Mouse (Mus musculus) left cerebral cortex, adult 18-20 months (tissue): ENCODE results near the gene Ccdc63. TPM values are rescaled to one million over a fixed set of nuclear protein-coding genes. Genes with fewer than 3 reads are reported as not detected.

Experiments used
- DNase-seq, 2 experiments: peaks; one replicate each; pipeline ENCODE4 v3.0.0; 2021 to 2022; ENCODE audit warnings: low spot score in 2 of 2, mixed read lengths in 1 of 2
- total RNA-seq, 2 experiments: library from RNA; stranded (reverse); gene quantifications; 2 replicates each; pipeline ENCODE4 v1.2.3; 2021

Gene Ccdc63
- total RNA-seq, 2 experiments from 2014 or later = 0.82 to 0.84 TPM

DNA sequence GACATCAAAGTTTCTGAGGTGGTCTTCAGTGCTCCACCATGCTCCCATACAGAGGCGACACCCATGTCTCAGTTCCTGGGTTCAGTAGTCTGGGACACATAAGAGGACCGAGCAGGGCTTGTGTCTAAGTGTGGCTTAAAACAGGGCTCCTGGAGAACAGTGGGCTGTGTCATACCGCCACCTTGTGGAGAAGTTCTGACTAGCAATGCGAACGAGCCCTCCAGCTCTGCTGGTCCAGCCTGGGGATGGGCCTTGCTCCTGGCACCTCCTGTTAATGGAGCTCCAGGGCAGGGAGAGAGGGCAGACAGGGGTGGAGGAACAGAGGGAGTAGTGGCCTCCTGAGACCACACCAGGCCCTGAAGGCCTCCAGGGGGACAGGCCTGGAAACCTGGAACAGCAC, 51.7 kb downstream of the Ccdc63 start:
- peak; percentile 88 to 90 for DNase-seq

DNA sequence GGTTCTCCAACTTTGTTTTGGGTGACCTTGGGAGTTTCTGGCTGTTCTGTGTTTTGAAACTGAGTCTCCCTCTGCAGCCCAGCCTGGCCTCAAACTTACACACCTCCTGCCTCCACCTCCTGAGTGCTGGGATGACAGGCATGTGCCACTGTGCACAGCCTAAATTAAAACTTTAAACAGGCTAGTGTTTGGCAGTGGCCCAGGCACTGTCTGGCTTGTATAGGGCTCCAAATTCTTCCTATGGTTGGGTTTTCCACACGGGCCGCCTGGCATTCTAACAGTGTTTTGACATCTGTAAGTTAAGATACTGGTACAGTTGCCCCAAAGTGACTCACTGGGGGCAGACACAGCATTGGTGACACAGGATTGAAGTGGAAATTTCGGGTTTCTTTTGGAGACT, 54.5 kb downstream of the Ccdc63 start:
- DNase-seq = no peak

DNA sequence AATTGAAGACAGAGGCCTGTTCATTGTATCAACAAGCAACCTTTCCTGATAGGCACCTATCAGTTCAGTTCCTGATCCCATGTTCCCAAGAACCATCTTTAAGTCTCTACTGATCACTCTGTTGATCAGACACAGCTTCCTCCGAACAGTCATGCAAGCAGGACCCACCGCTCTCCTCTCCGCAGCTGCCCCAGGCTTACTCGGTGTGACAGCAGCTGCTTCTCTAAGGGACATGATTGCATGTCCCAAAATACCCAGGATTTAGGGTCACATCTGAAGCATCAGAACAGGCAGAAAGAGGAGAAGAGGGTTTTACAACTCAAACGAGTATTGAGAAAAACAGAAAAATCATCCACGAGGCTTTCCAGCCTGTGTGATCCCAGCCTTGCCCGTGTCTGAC, 55.3 kb downstream of the Ccdc63 start:
- DNase-seq = no peak

DNA sequence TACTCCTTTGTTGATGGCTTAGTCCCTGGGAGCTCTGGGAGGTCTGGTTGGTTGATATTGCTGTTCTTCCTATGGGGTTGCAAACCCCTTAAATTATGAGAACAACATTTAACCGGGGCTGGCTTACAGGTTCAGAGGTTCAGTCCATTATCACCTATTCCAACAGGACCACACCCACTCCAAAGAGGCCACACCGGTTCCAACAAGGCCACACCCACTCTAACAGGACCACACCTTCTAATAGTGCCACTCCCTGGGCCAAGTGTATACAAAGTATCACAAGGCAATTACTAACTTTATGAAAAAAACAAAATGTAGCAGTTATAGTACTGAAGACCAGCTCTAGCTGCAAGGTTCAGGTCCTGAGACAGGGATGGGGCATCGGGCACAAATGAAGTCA, 56.2 kb downstream of the Ccdc63 start:
- DNase-seq = no peak

DNA sequence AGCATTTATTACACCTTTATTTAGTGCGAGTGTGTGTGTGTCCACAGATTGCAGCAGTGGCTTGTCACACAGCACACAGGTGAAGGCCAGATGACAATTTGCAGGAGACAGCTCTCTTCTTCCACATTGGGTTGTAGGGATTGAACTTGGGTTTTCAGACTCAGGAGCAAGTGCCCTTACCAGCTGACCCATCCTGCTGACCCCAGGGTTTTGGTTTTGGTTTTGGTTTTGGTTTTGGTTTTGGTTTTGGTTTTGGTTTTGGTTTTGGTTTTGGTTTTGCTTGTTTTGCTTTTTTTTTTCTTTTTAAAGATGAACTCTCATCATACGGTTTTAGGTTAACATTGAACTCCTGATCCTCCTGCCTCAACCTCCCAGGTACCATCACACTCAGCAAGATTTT, 57.3 kb downstream of the Ccdc63 start:
- no peak for DNase-seq

DNA sequence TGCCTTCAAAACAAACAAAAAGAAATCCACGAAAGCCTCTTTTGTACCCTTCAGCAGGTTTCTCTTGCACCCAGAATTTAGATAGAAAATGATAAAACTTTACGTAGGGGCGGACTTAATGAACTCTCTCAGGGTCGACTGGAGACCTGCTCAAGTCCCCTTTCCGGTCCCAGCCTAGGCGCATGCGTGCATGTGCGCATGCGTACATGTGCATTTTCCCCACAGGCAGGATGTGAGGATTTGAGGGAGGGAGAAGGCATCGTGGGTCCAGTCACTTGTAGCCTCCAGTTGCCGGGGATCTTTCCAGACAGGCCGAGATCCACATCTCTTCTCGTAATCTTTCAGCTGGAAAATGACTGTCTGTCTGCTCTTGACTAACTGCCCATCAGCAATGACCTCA, 59.2 kb downstream of the Ccdc63 start:
- no peak for DNase-seq

DNA sequence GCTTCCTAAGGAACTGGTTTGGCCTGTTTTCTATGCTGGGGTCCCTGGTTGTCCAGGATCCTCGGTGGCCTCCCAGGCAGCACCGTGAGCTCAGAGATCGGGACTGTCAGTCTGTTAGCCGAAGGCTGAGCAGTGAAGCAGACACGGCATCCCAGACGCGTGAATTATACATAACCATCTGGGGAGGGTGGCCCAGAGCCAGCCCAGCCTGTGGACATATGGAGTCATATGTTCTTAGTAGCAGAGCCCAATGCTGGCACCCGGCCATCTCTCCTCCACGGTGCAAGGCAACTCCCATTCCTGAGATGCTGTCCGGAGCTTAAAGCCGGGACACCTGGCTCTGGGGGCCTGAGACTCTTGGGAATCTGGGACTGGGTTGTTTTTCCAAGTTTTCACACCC, 59.7 kb downstream of the Ccdc63 start:
- peak; percentile 82 to 84 for DNase-seq

DNA sequence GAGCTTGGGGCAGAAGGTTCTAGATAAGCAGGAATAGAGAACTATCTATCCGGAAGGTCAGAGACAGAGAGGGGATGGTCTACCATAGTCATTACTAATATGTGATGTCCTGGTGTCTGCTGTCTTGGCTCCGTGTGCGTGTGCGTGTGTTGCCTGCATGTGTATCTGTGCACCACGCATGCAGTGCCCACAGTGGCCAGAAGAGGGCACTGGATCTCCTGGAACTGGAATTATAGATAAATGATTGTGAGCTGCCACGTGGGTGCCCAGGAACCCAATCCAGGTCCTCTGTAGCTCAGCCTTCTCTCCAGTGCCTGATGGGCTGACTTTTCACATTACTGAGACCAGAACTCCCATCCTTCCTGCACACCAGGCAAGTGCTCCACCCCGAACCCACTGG, 60.8 kb downstream of the Ccdc63 start:
- DNase-seq = no peak

DNA sequence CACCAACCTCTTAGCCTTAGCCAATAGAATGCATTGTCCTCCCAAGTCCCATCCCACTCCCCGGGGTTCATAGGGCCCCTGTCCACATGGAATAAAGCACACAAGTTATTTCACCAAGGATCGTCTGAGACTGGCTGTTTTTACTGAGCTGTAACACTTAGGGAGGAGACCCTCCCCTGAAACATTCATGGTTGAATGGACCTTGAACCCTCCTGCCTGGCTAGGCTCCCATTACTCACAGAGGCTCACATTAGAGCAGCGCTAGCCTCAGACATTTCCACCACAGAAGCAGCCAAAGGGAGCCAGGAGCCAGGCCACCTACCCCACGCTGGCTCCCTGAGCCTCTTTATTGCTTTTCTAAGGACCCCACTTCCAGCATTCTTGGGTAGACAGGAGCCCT, 63.4 kb downstream of the Ccdc63 start:
- no peak for DNase-seq

DNA sequence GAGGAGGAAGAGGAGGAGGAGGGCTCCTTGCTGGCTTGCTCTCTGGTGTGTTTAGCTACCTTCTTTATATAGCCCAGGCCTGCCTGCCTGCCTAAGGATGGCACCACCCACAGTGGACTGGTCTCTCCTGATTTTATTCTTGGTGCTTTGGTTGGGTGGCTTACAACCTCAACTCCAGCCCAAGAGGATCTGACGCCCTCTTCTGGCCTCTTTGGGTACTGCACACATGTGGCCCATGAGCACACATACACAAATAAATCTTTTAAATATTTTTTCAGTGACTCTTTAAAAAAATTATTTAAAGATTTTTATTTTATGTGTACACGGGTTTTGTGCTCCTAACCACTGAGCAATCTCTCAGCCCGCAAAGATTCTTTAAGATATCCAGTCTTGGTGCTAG, 64.9 kb downstream of the Ccdc63 start:
- no peak for DNase-seq

DNA sequence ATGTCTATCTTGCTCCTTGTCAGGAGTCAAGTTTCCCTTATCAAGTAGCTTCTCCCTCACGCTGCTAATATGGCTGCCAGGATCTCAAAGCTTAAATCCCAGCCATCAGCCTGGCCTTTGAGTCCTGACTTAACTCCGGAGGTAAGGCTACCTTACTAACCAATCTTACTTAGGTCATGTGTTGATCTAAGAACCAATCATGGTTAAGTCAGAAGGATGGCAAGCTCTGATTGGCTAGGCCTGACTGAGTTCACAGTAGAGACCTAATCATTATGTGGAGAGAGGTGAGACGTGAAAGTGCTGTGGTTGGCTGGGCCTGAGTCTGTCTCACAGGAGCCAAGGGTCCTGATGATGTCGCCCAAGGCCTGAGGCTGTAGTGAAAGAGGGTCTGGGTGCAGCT, 68.6 kb downstream of the Ccdc63 start:
- no peak for DNase-seq

DNA sequence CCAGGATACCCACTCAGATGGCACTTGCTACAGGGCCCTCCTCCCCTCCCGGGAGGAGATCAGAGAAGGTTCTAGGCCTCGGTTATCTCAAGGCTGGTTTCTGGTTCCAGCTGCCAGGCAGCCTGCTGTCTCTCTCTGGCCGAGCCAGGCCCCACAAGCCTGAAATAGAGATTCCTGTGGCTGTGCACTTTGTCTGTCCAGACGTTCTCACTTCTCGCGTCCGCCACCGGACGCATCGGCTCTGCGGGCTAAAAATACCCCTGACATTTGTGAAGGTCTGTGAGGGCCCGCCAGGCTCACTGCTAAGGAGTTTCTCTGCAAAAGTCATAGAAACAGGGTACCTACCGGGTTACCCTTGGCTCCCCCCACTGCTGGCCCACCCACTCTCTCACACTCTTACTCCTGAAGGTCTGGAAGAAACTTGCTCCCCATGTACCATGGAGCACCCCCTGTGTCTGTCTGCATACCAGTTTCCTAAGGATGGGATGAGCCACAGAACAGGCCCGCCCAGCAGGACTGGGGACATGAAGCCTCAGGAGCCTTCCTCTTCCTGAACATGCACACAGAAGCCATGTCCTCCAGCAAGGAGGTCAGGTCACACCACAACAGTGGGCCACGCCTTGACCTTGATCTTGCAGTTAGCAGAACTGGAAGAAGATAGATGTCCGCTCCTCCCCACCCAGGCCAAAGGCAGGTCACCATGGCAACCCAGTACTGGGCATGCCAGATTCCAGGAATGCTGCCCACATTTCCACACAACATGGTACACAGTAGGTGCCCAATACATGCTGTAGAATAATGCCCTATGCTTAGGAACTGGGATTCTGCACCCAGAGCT, 69.4 kb downstream of the Ccdc63 start:
- DNase-seq = peak in 1 of 2 experiments; percentile 33

DNA sequence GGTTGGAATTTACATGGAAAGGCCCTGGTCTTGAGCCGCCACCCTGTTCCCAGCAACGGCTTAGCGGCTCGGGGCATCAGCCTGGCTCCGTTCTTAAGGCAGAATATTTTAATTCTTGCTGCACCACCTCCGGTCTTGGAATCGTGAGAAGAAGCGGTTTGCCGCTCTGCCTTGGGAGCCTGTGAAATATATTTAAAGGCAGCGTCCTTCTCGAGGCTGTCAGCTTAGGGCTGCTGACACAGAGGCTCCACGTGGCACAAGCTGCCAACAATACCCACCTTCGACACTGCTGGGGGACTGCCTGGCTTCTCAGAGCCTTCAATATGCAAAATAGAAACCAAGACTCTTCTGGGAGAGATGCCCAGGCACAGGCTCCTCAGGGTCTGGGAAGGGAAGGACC, 72.1 kb downstream of the Ccdc63 start:
- DNase-seq = no peak

DNA sequence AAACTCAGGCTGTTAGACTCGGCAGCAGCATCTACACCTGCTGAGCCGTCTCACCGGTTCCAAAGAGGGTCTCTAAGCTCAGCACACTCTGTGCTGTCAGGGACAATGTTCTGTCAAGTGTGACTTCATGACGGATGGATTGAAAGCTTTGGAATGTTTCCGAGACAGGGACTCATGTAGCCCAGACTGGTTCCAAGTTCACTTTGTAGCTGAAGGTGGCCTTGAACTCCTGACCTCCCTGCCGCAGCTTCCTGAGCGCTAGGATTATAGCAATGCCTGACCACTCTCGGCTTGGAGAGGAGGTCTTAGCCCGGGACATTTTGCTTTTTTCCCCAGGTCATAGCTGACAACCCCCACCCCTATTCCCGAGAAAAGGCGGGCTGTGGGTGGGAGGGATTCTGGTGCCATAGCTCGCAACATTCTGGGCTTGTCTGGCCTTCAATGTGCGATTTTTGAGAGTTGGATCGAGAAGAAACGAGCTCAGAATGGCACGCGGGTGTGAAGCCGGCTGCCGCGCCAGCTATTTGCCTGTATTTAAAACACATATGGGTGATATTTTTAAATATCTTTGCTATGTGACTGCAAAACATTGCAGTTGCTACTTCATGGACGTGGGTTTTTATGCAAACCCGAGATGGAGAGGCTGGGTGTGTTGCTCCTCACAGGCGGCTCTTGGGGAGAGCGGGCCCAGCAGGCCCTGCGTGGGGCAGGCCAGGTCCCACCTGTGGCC, 77.3 kb downstream of the Ccdc63 start:
- peak; percentile 51 to 71 for DNase-seq

DNA sequence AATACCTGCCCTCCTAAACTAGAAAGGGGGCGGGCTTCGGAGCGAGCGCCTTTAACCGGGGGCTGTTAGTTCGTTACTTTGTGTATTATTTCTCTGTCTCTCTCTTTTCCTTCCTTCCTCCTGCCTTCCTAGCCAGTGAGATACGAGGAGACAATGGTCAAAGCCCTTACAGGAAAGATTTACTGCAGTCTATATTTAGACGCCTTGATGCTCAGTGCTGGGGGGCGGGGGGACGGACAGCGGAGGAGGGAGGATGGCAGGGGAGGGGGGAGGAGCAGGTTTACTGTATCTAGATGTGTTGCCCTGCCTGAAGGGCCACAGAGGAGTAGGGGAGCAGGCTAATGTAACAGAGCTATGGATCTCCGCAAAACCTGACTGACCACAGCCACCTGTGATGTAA, 78.1 kb downstream of the Ccdc63 start:
- DNase-seq = no peak

DNA sequence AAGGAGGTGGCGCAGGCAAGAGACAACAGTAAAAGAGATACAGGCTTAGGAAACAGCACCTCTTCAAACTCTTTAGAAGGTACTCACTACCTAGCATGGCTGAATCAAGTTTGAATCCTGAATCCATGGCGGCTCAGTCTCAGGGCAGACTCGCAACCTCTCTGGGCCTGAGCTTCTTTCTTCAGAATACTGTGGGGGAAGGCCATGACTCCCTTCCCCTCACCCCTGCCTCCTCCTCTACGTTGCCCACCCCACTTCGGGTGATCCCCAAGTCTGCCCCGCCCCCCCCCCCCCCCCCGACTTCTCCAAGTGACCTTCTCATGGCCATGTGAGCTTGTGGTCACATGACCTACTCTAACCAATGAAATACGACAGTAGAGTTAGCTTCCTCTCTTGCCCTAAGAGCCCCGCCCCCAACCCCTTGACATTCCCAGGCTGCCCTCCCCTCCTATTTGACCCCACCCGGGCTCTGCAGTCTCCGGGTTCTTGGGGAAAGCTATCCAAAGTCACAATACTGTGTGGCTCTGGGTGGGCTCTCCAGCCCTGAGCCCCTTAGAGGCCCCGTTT, 79.8 kb downstream of the Ccdc63 start:
- no peak for DNase-seq

DNA sequence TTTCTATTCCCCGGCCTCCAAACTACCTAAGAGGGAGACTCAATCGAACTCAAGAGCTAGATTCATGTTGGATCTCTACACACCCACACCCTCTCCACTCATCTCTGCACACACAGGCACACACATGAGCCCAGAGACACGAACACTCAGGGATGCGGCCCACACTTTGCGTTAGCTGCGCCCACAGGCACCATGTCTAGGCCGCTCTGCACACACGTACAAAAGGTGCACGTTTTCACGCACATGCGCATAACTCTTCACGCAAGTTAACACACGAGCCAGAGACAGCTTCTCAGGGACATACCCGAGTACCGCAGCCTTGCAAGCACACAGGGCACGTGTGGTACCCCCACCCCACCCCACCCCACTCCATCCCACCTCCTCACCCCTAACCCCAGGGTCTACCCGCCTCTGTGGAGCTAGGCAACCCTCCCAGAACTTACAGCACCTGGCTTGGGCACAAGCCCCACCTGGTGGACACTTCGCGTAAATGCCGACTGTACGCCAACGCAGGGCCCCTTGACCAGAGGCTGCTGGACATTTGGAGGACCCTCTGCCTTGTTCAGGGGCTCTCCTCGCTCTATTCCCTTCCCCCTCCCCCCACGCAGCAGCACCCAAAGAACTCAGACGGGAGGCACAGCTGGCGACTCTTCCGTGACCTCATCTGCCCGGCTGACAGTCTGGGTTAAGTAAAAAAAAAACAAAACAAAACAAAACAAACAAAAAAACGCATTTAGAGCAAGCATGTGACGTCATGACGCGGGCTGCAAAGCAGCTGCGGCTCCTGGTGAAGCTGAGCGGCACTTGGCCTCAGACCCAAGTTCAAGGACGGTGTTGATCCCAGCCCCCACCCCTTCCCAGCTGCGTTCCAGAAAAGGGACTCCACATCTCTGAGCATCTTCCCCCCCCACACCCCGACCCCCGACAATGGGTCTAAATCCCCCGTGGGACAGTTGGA, 81.3 kb downstream of the Ccdc63 start:
- DNase-seq = peak in 1 of 2 experiments; percentile 54
